Mouse (Mus musculus) ES-Bruce4 (cell line): ENCODE results near the gene Bdh1.

ENCODE experiments used
- CTCF ChIP-seq: IDR thresholded peaks from one replicate; pipeline ENCODE4 v1.8.1; 2011; ENCODE audit warnings: low read depth, low read length
- EP300 ChIP-seq: IDR thresholded peaks from 2 replicates; pipeline ENCODE4 v1.6.1; 2011; ENCODE audit warnings: low read depth, low read length; ENCODE audit not compliant: insufficient read depth
- POLR2A ChIP-seq: IDR thresholded peaks from one replicate; pipeline ENCODE4 v1.8.1; 2011; ENCODE audit warnings: low read length; ENCODE audit not compliant: insufficient read depth

DNA sequence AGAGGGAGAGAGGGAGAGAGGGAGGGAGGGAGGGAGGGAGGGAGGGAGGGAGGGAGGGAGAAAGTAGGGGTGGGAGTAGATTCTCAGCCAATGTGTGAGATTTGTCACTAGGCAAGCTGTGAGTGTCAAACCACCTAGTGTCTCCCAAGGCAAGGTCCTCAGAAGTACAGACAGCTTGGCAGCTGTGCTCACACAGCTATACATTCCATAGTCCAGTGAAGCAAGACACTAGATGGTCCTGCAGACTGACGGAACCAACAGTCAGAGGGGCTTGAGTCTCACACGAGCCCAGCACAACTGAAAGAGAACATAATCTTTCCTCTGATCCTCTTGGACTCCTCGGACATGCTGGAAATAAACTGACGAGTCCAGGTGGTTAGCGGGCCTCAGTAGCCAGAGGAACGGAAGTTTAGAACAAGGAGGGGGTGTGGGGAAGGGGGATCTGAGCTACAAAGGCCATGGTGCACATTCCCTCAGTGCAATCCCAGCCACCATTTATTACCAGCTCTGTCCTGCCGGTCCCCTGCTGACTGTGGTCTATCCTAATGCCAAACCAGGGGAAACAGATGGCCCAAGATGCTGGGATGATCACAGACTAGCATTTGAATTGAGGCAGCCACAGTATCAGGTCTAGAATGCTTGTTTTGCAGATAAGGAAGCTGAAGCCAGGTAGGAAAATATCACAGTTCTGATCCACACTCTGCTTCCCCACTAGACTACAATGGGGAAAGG is 55.0 kb downstream of the Bdh1 start:
- no peak for TF ChIP-seq POLR2A
- no peak for TF ChIP-seq CTCF
- TF ChIP-seq EP300: no peak
